Mouse (Mus musculus) liver, embryonic 11.5 days (tissue): ENCODE data around the gene Furin. TPM values are rescaled to one million over a fixed set of nuclear protein-coding genes. Genes with fewer than 3 reads are reported as not detected.

Experiments used
- ATAC-seq: fragments of 200-750 bp; cut with Nextera tagmentation; replicated peaks from 2 replicates; pipeline ENCODE4 v1.8.0; 2017; ENCODE audit warnings: moderate number of reproducible peaks, mild to moderate bottlenecking, moderate TSS enrichment, moderate library complexity; ENCODE audit not compliant: low FRiP score
- DNase-seq: peaks from one replicate; pipeline ENCODE4 v3.0.0-alpha.2; 2017; ENCODE audit warnings: low spot score
- H3K27ac ChIP-seq: fragments of 300-500 bp; sonication (generic); 2 replicates; pipeline ENCODE4 v1.5.1; 2014; ENCODE audit warnings: mild to moderate bottlenecking, low read depth, low read length, control low read depth
- H3K27me3 ChIP-seq: fragments of 300-500 bp; sonication (generic); replicated peaks from 2 replicates; pipeline ENCODE4 v1.6.1; 2014; ENCODE audit warnings: low read length, mixed read lengths; ENCODE audit not compliant: control insufficient read depth, insufficient read depth
- H3K36me3 ChIP-seq: fragments of 300-500 bp; sonication (generic); 2 replicates; pipeline ENCODE4 v1.6.1; 2014; ENCODE audit warnings: mild to moderate bottlenecking, low read length, moderate library complexity, mixed read lengths; ENCODE audit not compliant: control insufficient read depth, insufficient read depth
- H3K4me1 ChIP-seq: fragments of 300-500 bp; sonication (generic); replicated peaks from 2 replicates; pipeline ENCODE4 v1.6.1; 2014; ENCODE audit warnings: low read length, mixed read lengths; ENCODE audit not compliant: control insufficient read depth, insufficient read depth
- H3K4me2 ChIP-seq: fragments of 300-500 bp; sonication (generic); 2 replicates; pipeline ENCODE4 v1.6.1; 2014; ENCODE audit warnings: mild to moderate bottlenecking, control low read depth, moderate library complexity
- H3K4me3 ChIP-seq: fragments of 300-500 bp; sonication (generic); 2 replicates; pipeline ENCODE4 v1.5.1; 2014; ENCODE audit warnings: low read depth, low read length, control low read depth
- H3K9ac ChIP-seq: fragments of 300-500 bp; sonication (generic); 2 replicates; pipeline ENCODE4 v1.6.1; 2014; ENCODE audit warnings: low read depth, low read length, control low read depth
- H3K9me3 ChIP-seq: fragments of 300-500 bp; sonication (generic); 2 replicates; pipeline ENCODE4 v1.6.1; 2016; ENCODE audit warnings: low read length, inconsistent platforms, mixed read lengths; ENCODE audit not compliant: control insufficient read depth
- WGBS: fragments of 180-500 bp; shearing (Covaris S2); extraction: QIAGEN DNeasy Blood & Tissue Kit; methylation state at CpG from one replicate; pipeline ENCODE4 v1.1.7; 2014; 5-methylcytosine and 5-hydroxymethylcytosine counted together
- polyA plus RNA-seq: library from polyadenylated mRNA; unstranded; fragments of >200 nt; fragmentation: Nextera tagmentation; extraction: Ambion mirVana; gene quantifications from 2 replicates; pipeline ENCODE4 v1.2.1, GENCODE M21; 2014

The Furin gene
- polyA plus RNA-seq, 1 experiment from 2014 or later = 10.4 TPM

- Histone ChIP-seq H3K4me2 (no peak overlapping the region), H3K9ac (no peak overlapping the region), H3K36me3 (peaks cover 3% of the 10 kb centered on the region; the same call in 1 of the 2 replicates), H3K4me3 (no peak overlapping the region), H3K9me3 (no peaks in the 10 kb centered on the region), H3K27me3 (no peaks in the 10 kb centered on the region), H3K4me1 (peaks cover 63% of the 10 kb centered on the region), H3K27ac (no peak overlapping the region)
- 74% methylated on average over 8 of the region's 8 CpGs for WGBS
- DNase-seq = no peak
- ATAC-seq = peak; percentile 76
These were observed 42.1 kb upstream of the Furin start for GRCm38 (mm10) chr7:80447336-80447735.

- Histone ChIP-seq H3K4me1 (peaks cover 59% of the 10 kb centered on the region), H3K9ac (no peak overlapping the region), H3K27ac (peak overlapping the region; percentile 77), H3K27me3 (no peaks in the 10 kb centered on the region), H3K36me3 (no peaks in the 10 kb centered on the region), H3K9me3 (no peaks in the 10 kb centered on the region), H3K4me3 (no peak overlapping the region), H3K4me2 (no peak overlapping the region)
- no peak for DNase-seq
- 58% methylated on average over 7 of the region's 7 CpGs for WGBS
- ATAC-seq = no peak
These were observed 41.1 kb upstream of the Furin start for GRCm38 (mm10) chr7:80446221-80446878.

GRCm38 (mm10) chr7:80445492-80445891 is 40.3 kb upstream of the Furin start:
- Histone ChIP-seq H3K4me2 (peak overlapping the region; percentile 44), H3K9ac (no peak overlapping the region), H3K9me3 (no peaks in the 10 kb centered on the region), H3K27me3 (no peaks in the 10 kb centered on the region), H3K36me3 (no peaks in the 10 kb centered on the region), H3K4me1 (peaks cover 54% of the 10 kb centered on the region), H3K4me3 (no peak overlapping the region), H3K27ac (peak overlapping the region; percentile 77)
- 1% methylated on average over 6 of the region's 6 CpGs for WGBS
- DNase-seq = peak; percentile 78
- peak; percentile 86 for ATAC-seq

DNA sequence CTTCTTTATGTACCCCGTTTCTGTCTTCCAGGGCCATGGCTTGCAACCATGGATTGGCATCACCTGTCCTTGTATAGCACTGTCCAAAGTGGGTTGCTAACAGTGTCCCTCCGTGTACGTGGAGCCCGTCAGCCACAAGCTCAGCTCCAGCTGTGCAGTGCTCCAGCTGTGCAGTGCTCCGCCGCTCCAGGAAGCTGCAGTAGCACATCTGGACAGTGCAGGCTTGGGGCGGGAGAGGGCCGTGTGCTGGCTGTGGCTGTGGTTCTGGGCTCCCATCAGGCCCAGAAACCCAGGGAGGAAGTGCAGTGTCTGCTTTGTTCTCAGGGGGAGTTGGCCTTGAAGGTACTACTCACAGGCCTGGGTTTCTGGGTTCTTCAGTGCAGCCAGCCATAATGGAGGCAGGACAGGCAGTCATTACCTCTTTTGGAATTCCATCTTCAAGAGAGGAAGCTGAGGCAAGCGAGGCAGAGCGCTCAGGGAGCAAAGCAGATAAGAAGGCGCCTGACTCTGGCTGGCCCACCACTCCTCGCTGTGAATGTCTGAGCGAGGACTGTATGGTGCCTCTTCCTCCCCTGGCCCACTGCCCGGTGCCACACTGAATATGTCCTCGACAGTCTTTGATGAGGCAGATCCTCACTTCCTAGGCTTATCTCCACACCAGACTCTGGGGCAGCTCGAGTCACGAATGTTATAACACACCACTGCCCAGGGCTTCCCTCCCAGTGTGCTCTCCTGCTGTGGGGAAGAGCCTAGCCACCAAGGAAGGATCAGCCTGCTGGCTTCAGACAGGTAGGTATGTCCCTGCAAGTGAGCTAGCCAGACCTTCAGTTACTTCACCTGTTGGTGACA is 39.4 kb upstream of the Furin start:
- H3K36me3 ChIP-seq = no peaks in the 10 kb centered on the region
- H3K4me1 ChIP-seq = peaks cover 46% of the 10 kb centered on the region
- peak overlapping the region; percentile 44 for H3K4me2 ChIP-seq
- ATAC-seq (peak; percentile 29), DNase-seq (peak; percentile 47)
- WGBS = 34% methylated on average over 17 of the region's 17 CpGs
- no peak overlapping the region for H3K4me3 ChIP-seq
- peak overlapping the region; percentile 77 for H3K27ac ChIP-seq
- H3K27me3 ChIP-seq = no peaks in the 10 kb centered on the region
- 0 out of 2 replicates have a peak overlapping the region, but pooled peaks have one; percentile 15 for H3K9ac ChIP-seq
- H3K9me3 ChIP-seq = no peaks in the 10 kb centered on the region

DNA sequence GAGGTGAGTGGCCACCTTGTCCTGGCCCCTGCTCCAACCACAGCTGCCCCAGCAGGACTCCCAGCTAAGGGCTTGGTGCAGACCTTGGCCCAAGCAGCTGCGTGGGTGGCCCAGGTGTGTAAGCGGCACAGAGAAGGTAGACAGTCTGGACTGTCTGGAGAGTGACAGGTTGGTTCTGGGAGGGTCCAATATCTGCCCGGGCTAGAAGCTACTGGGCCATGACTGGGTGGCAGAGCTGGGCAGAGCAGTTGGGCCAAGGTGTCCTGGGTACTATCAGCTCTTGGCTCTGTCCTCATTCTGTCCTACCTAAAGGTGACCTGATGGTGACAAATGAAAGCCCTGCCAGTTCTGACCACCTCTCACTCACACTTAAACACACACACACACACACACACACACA is 37.9 kb upstream of the Furin start:
- Histone ChIP-seq H3K9me3 (no peaks in the 10 kb centered on the region), H3K9ac (no peak overlapping the region), H3K4me1 (peaks cover 40% of the 10 kb centered on the region), H3K4me3 (no peak overlapping the region), H3K4me2 (no peak overlapping the region), H3K27me3 (no peaks in the 10 kb centered on the region), H3K27ac (no peak overlapping the region), H3K36me3 (no peaks in the 10 kb centered on the region)
- 88% methylated on average over 3 of the region's 3 CpGs for WGBS
- no peak for ATAC-seq
- DNase-seq = no peak

- Histone ChIP-seq H3K4me3 (no peak overlapping the region), H3K27ac (no peak overlapping the region), H3K4me2 (no peak overlapping the region), H3K4me1 (peaks cover 35% of the 10 kb centered on the region), H3K9ac (no peak overlapping the region), H3K27me3 (no peaks in the 10 kb centered on the region), H3K9me3 (no peaks in the 10 kb centered on the region), H3K36me3 (no peaks in the 10 kb centered on the region)
- 65% methylated on average over 11 of the region's 11 CpGs for WGBS
- ATAC-seq = no peak
- no peak for DNase-seq
These were observed 37.0 kb upstream of the Furin start for GRCm38 (mm10) chr7:80441986-80442904.

GRCm38 (mm10) chr7:80440685-80441084 is 35.4 kb upstream of the Furin start:
- H3K4me1 ChIP-seq = peaks cover 21% of the 10 kb centered on the region

GRCm38 (mm10) chr7:80439789-80440488 is 34.7 kb upstream of the Furin start:
- no peak overlapping the region for H3K27ac ChIP-seq
- 80% methylated on average over 10 of the region's 10 CpGs for WGBS
- peaks cover 19% of the 10 kb centered on the region for H3K4me1 ChIP-seq

More at GRCm38 (mm10) chr7:80440685-80441084, 35.4 kb upstream of the Furin start:
- H3K4me3 ChIP-seq = no peak overlapping the region
- ATAC-seq (no peak), DNase-seq (no peak)
- no peaks in the 10 kb centered on the region for H3K36me3 ChIP-seq
- H3K9ac ChIP-seq = no peak overlapping the region
- WGBS = 53% methylated on average over 4 of the region's 4 CpGs
- H3K27me3 ChIP-seq = no peaks in the 10 kb centered on the region
- H3K27ac ChIP-seq = no peak overlapping the region
- no peak overlapping the region for H3K4me2 ChIP-seq
- H3K9me3 ChIP-seq = no peaks in the 10 kb centered on the region

More at GRCm38 (mm10) chr7:80439789-80440488, 34.7 kb upstream of the Furin start:
- Histone ChIP-seq H3K4me2 (no peak overlapping the region), H3K36me3 (no peaks in the 10 kb centered on the region), H3K4me3 (no peak overlapping the region), H3K9me3 (no peaks in the 10 kb centered on the region), H3K27me3 (no peaks in the 10 kb centered on the region), H3K9ac (no peak overlapping the region)
- DNase-seq = no peak
- no peak for ATAC-seq
